Mouse (Mus musculus) heart, adult 2 months (tissue): ENCODE measurements at regions not wholly inside any gene's neighbourhood (a gene's known extent, or its start where the extent isn't known, plus 50 kb on each side); places are given as distances from the start of the nearest gene placed in this dataset.

Source experiments
- CTCF ChIP-seq: fragments of 200-600 bp; IDR thresholded peaks from 2 replicates; pipeline ENCODE4 v1.8.1; 2022; ENCODE audit warnings: antibody characterized with exemption, mild to moderate bottlenecking, moderate library complexity
- EP300 ChIP-seq: fragments of 200-500 bp; IDR thresholded peaks from 2 replicates; pipeline ENCODE4 v1.6.1; 2011; ENCODE audit warnings: low read depth, low read length, control low read depth; ENCODE audit not compliant: insufficient read depth
- POLR2A ChIP-seq: fragments of 200-500 bp; IDR thresholded peaks from 2 replicates; pipeline ENCODE4 v1.6.1; 2011; ENCODE audit warnings: mild to moderate bottlenecking, low read depth, low read length, control low read depth; ENCODE audit not compliant: insufficient read depth

DNA sequence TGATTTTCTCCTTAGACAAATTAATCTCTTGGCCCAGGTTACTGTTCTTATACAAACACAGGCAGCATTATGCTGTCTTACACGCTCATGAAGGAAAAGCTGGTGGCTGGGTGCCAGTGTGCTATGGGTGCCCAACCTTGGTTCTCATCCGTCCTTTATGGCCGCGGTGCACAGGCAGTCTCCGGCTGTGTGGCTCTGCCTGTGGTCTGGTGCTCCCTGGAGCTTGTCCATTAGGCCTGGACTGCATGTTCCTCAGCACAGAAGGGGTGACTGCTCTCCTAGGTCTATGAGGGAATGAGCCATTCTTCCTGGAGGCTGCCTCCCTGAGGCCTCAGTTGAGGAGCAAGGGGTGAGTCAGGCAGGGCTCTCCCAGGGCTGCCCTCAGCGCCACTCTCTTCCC, 111.7 kb upstream of the Klf14 start:
- TF ChIP-seq CTCF (no peak), POLR2A (no peak), EP300 (no peak)
